Mouse (Mus musculus) forelimb bud, embryonic 11.5 days (tissue): ENCODE results near the gene Cep63.

ENCODE experiments used
- DNase-seq: peaks from one replicate; pipeline ENCODE4 v3.0.0-alpha.2; 2012; ENCODE audit warnings: low read depth, low spot score

The Cep63 gene

DNA sequence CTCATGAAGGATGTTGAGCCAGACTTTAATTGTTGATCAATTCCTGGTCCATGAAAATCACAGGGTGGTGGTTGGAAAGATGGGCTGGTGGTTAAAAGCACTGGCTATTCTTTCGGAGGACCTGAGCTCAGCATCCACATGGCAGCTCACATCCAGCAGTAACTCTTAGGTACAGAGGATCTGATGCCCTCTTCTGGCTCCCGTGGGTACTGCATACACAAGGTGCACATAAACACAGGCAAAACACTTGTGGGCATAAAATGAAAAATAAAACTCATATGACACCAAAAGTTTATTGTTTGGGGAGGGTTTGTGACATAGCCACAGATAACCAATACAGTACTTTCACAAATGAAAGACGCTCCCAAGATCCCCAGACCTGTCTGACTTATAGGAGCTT is 67.9 kb downstream of the Cep63 start:
- DNase-seq, result no peak

DNA sequence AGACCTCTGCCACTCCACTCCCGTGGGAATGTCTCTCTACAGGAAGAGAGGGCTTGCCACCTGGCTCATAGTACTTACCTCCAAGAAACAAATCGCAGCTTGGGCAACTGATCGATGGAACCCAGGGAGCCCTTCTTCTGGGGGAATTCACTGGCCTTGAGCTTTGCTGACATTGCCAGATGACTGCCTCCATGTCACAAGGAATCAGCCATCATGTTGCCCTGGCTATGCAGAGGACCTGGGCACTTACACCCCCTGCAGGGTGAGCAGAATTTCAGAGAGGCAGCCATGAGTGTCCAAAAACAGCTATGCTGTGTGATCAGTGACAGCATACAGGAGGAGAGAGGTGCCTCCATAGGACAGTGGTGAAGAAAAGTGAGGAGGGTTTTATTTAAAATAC is 72.6 kb downstream of the Cep63 start:
- DNase-seq, result no peak

DNA sequence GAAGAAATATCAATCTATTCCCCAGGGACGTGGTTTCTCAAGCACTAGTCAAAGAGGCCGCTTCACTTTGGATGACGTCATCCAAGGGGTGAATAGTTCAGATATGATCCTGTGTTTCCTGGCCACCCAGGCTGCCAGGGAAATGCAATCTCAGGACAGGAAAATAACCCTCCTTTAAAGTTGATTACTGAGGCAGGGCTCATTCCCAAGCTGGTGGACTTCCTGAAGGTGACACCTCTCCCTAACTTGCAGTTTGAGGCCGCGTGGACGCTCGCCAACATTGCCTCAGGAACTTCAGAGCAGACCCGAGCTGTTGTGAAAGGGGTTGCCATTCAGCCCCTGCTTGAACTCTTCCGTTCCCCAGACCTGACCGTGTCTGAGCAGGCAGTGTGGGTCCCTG is 74.6 kb downstream of the Cep63 start:
- DNase-seq, result no peak

- no peak for DNase-seq
Observed at GRCm38 (mm10) chr9:102549211-102549610, 77.1 kb downstream of the Cep63 start.

- DNase-seq, result no peak
Observed at GRCm38 (mm10) chr9:102547028-102547354, 79.3 kb downstream of the Cep63 start.

DNA sequence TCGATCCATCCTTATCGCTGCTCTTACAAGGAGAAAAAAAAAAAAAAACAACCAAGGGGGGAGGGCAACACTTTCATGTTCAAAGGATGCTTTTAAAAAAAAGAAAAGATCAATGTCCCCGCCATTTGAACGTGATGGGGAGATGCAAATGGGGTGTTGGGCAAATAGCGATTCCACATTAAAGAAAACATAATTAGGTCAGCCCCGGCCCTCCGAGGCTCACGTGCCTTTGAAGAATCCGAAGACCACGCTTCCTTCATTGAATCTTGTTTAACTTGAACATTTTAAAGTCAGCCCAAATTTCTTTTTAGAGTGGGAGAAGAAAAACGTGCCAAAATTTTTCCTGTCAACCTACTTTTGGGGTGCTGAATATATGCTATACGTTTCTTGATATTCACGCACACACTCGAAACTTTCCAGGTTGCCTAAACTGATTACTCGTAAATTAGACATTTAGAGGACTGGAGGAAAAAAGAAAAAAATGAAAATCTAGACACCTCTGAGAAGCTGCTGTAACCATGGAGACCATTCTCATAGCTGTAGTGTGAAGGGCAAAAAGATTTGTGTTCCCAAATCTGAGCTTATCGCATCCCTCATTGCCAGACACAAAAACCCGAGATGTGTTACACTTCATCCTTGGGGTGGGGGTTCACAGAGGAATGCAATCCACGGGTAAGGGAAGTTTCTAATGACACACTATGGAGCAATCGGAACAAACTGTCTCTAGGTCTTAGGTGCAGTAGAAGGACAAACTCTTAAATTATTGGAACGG is 79.9 kb downstream of the Cep63 start:
- DNase-seq, result no peak

- DNase-seq, result no peak
Observed at GRCm38 (mm10) chr9:102545406-102546255, 80.7 kb downstream of the Cep63 start.

DNA sequence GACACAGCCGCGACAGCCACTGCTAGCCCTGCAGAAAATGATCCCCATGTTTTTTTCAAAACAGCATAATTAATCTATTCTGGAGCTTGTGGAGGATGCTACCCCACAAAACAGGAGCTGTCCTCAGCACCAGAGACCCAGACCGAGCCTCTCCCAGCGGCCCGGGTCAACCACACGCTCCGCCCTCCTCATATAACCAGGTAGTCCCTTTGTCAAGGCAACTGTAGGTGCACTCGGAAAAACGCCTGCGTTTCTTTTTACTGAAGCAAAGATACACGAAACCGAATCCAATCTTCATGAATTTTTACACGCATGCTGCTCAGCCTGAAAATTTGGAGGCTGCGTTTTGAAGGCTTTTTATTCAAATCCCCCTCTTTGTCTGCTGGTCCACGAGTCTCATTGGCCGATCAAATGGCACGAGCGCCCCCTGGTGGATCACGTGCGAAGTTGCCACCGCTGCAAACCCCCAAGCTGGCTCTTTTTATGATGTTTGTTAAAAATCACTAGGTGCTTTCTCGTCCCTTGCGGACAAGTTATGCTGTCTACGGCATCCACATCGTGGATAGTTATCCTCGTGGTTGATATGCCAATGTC is 81.5 kb downstream of the Cep63 start:
- peak; percentile 89 for DNase-seq

GRCm38 (mm10) chr9:102544116-102544772 is 82.1 kb downstream of the Cep63 start:
- DNase-seq, result no peak

GRCm38 (mm10) chr9:102543761-102544115 is 82.6 kb downstream of the Cep63 start:
- DNase-seq, result no peak

GRCm38 (mm10) chr9:102542540-102542939 is 83.8 kb downstream of the Cep63 start:
- no peak for DNase-seq

DNA sequence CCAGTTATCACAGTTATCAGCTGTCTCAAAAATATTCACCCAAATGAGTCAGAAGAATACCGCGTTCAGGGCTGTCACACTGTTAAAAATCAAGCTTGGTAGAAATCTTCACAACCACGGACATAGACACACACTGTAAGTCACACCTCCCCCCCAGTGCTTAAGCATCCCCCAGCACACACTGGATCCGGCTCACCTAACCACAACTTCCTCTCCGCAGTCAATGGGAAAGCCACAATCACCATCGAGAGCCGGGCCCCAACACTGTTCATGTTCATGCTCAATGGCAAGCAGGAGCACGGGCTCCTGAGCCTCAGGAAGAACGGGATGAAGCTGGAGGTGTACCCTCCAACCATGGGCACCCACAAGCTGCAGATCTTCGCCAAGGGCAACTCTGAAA is 84.7 kb downstream of the Cep63 start:
- DNase-seq, result no peak

- no peak for DNase-seq
Observed at GRCm38 (mm10) chr9:102539699-102540098, 86.6 kb downstream of the Cep63 start.

GRCm38 (mm10) chr9:102536968-102537367 is 89.4 kb downstream of the Cep63 start:
- no peak for DNase-seq
